Mouse (Mus musculus): ENCODE results near the gene Fgf23.

- no peak for TF ChIP-seq CTCF (IDR thresholded peaks at IDR 0.05; ENCODE audit: borderline replicate concordance, control insufficient read depth, extremely low read depth, insufficient read depth, low read length, poor library complexity)
- TF ChIP-seq POLR2A (IDR thresholded peaks at IDR 0.05; ENCODE audit: control insufficient read depth, extremely low read depth, insufficient read depth, low read length, poor library complexity): no peak
Observed at GRCm38 (mm10) chr6:127122996-127123395, 50.3 kb downstream of the Fgf23 start.

Data from thymus, adult 2 months (tissue).